Mouse (Mus musculus) embryonic facial prominence, embryonic 10.5 days (tissue): ENCODE measurements around the gene Slc11a2. TPM values are rescaled to one million over a fixed set of nuclear protein-coding genes. Genes with fewer than 3 reads are reported as not detected.
"Not testable (repeated sequence)": the region's sequence is repeated elsewhere in the genome, so short reads cannot be mapped to it uniquely, and the experiment has no call there.

Source experiments
- DNase-seq: peaks from one replicate; pipeline ENCODE4 v3.0.0-alpha.2; 2017; ENCODE audit warnings: low spot score
- H3K27ac ChIP-seq: fragments of 300-500 bp; sonication (generic); replicated peaks from 2 replicates; pipeline ENCODE4 v1.5.1; 2016; ENCODE audit warnings: mild to moderate bottlenecking
- H3K27me3 ChIP-seq: fragments of 300-500 bp; sonication (generic); replicated peaks from 2 replicates; pipeline ENCODE4 v1.6.1; 2016; ENCODE audit warnings: low read depth, mild to moderate bottlenecking; ENCODE audit not compliant: poor library complexity, severe bottlenecking
- H3K36me3 ChIP-seq: fragments of 300-500 bp; sonication (generic); replicated peaks from 2 replicates; pipeline ENCODE4 v1.6.1; 2016; ENCODE audit warnings: mild to moderate bottlenecking, moderate library complexity
- H3K4me1 ChIP-seq: fragments of 300-500 bp; sonication (generic); 2 replicates; pipeline ENCODE4 v1.6.1; 2016
- H3K4me3 ChIP-seq: fragments of 300-500 bp; sonication (generic); 2 replicates; pipeline ENCODE4 v1.5.1; 2016; ENCODE audit warnings: mild to moderate bottlenecking, moderate library complexity
- H3K9me3 ChIP-seq: fragments of 300-500 bp; sonication (generic); 2 replicates; pipeline ENCODE4 v1.6.1; 2016; ENCODE audit warnings: mild to moderate bottlenecking
- WGBS: fragments of 180-500 bp; shearing (Covaris S2); methylation state at CpG from one replicate; pipeline ENCODE4 v1.1.7; 2016; 5-methylcytosine and 5-hydroxymethylcytosine counted together
- polyA plus RNA-seq: library from polyadenylated mRNA; unstranded; fragments of >200 nt; fragmentation: Nextera tagmentation; extraction: Ambion mirVana; gene quantifications from 2 replicates; pipeline ENCODE4 v1.2.1, GENCODE M21; 2016

Slc11a2 gene
- polyA plus RNA-seq, 1 experiment from 2014 or later, result 25.0 TPM

DNA sequence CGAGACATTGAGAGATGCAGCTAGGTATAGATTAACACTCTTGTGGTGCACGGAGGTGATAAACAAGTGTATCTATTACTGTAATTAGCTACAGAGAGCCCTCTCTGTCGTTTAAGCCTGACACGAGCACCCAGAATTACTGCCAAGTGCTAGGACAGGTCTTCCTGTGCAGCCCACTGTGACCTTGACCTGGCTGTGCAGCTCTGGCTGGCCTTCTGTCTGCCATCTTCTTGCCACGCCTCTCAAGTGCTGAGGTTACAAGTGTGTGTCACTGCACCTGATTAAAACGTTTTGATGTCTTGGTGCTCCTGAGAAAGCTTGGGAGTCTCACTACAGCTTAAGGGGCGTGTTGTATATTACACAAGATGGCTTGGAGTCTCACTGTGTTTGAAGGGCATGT lies 33.8 kb downstream of the Slc11a2 start:
- H3K4me3 ChIP-seq, result no peak overlapping the region
- H3K36me3 ChIP-seq, result peaks cover 38% of the 10 kb centered on the region
- H3K4me1 ChIP-seq, result peaks cover 13% of the 10 kb centered on the region
- H3K27ac ChIP-seq, result no peak overlapping the region
- no peaks in the 10 kb centered on the region for H3K9me3 ChIP-seq
- no peaks in the 10 kb centered on the region for H3K27me3 ChIP-seq
- 81% methylated on average over 7 of the region's 7 CpGs for WGBS
- no peak for DNase-seq

GRCm38 (mm10) chr15:100388886-100389285 lies 36.0 kb downstream of the Slc11a2 start:
- H3K9me3 ChIP-seq, result no peaks in the 10 kb centered on the region
- 66% methylated on average over 9 of the region's 9 CpGs for WGBS
- peaks cover 13% of the 10 kb centered on the region for H3K4me1 ChIP-seq
- peak overlapping the region; percentile 44; the same call in 1 of the 2 replicates for H3K27ac ChIP-seq
- no peaks in the 10 kb centered on the region for H3K27me3 ChIP-seq
- H3K4me3 ChIP-seq, result no peak overlapping the region
- peaks cover 16% of the 10 kb centered on the region for H3K36me3 ChIP-seq
- no peak for DNase-seq

- H3K36me3 ChIP-seq, result peaks cover 11% of the 10 kb centered on the region
- no peak overlapping the region; the same call in 1 of the 2 replicates for H3K27ac ChIP-seq
- H3K4me3 ChIP-seq, result no peak overlapping the region
- no peaks in the 10 kb centered on the region for H3K27me3 ChIP-seq
- no peak for DNase-seq
- H3K4me1 ChIP-seq, result peaks cover 13% of the 10 kb centered on the region
- 90% methylated on average over 16 of the region's 16 CpGs for WGBS
- H3K9me3 ChIP-seq, result no peaks in the 10 kb centered on the region
These were observed 36.5 kb downstream of the Slc11a2 start for GRCm38 (mm10) chr15:100388224-100388835.

DNA sequence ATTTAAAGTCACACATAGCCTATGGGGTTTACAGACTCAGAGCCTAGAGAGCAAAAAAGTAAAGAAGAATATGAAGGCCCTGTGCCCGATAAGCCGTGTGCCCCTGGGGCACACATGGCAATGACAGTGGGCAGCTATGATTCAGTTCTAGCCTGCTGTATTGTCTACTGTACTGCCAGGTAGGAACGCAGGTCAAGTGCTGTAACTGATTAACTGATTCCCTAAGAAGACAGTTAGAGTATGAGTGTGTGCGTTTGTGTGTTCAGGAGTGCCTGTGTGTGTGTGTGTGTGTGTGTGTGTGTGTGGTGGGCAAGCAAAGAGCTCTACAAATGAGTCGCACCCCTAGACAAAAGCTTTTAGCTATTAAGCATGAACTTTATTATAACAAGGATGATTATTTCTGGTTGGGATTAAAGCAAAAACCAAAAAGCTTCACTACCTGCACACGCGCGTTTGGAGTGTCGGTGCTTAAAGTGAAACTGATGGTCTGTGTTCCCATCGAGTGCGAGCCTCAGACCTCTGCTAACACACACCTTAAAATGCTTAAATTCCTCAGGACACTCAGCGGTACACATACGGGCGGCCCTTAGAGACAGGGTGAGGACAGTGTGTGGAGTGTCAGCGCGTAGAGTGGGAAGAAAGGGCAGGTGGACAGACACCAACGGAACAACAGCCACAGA lies 37.2 kb downstream of the Slc11a2 start:
- Histone ChIP-seq H3K27me3 (no peaks in the 10 kb centered on the region), H3K36me3 (peaks cover 4% of the 10 kb centered on the region), H3K9me3 (no peaks in the 10 kb centered on the region), H3K4me1 (peaks cover 13% of the 10 kb centered on the region), H3K27ac (no peak overlapping the region), H3K4me3 (no peak overlapping the region)
- 95% methylated on average over 17 of the region's 17 CpGs for WGBS
- no peak for DNase-seq

DNA sequence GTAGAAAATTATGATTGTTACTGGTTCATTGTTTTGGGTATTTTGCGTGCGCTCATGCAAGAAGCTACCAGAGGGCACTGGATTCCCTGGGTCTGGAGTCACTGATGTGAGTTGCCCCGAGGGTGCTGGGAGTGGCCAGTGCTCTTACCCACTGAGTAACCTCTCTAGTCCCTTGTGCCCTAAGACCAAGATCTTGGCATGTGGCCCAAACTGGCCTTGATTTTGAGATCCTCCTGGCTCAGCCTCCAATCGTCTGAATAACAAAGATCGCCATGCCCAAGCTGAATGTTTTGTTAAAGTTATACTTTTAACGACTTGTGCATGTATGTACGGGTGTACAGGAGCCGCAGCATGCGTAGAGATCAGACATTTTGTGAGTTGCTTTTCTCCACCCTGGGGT lies 39.2 kb downstream of the Slc11a2 start:
- no peak overlapping the region for H3K4me3 ChIP-seq
- 92% methylated on average over 9 of the region's 9 CpGs for WGBS
- H3K4me1 ChIP-seq, result peaks cover 13% of the 10 kb centered on the region
- H3K36me3 ChIP-seq, result no peaks in the 10 kb centered on the region
- H3K9me3 ChIP-seq, result no peaks in the 10 kb centered on the region
- no peak for DNase-seq
- no peak overlapping the region for H3K27ac ChIP-seq
- H3K27me3 ChIP-seq, result no peaks in the 10 kb centered on the region

- H3K4me3 ChIP-seq, result no peak overlapping the region
- no peaks in the 10 kb centered on the region for H3K4me1 ChIP-seq
- H3K9me3 ChIP-seq, result no peaks in the 10 kb centered on the region
- WGBS, result 75% methylated on average over 2 of the region's 2 CpGs
- no peaks in the 10 kb centered on the region for H3K36me3 ChIP-seq
- DNase-seq, result no peak
- H3K27me3 ChIP-seq, result no peaks in the 10 kb centered on the region
- no peak overlapping the region for H3K27ac ChIP-seq
These were observed 44.8 kb downstream of the Slc11a2 start for GRCm38 (mm10) chr15:100380104-100380503.

GRCm38 (mm10) chr15:100379658-100380057 lies 45.2 kb downstream of the Slc11a2 start:
- WGBS, result 89% methylated on average over 8 of the region's 8 CpGs
- H3K4me3 ChIP-seq, result no peak overlapping the region
- H3K27ac ChIP-seq, result no peak overlapping the region
- no peak for DNase-seq
- no peaks in the 10 kb centered on the region for H3K4me1 ChIP-seq
- no peaks in the 10 kb centered on the region for H3K27me3 ChIP-seq
- H3K9me3 ChIP-seq, result no peaks in the 10 kb centered on the region
- no peaks in the 10 kb centered on the region for H3K36me3 ChIP-seq

DNA sequence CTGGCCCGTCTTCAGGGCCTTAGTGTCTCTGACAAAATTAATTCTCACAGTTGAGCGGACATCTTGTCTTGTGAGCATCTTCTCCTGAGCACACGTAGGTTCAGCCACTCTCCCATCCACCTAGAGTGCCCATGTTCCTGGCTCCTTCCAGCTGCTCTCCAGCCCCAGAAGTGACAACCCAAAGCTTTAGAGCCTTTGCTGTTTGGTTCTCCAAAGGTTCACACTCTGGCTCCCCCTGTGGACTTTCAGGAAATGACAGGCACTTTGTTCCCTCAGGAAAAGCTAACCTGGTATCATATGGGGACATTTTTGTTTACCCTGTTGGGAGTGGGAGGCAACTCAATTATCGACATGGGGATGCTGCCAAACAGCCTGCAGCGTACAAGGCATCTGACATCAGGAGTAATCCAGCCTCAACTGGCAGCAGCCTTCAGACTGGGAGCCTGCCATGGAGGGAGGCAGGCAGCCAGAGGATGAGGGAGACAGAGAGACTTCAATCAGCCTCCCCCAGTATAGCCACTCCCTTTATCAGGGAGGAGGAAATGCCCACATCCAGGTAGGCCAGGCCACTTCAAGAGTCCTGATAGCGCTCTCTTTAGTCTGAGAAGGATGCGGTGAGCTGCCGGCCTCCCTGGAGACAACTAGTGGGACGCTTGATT lies 46.9 kb downstream of the Slc11a2 start:
- H3K36me3 ChIP-seq, DNase-seq, H3K27me3 ChIP-seq, H3K4me1 ChIP-seq, H3K27ac ChIP-seq, H3K4me3 ChIP-seq, H3K9me3 ChIP-seq: not testable (repeated sequence)
- WGBS, result 39% methylated on average over 4 of the region's 9 CpGs

- peaks cover 7% of the 10 kb centered on the region; the same call in 1 of the 2 replicates for H3K4me1 ChIP-seq
- no peaks in the 10 kb centered on the region for H3K36me3 ChIP-seq
- H3K9me3 ChIP-seq, result no peaks in the 10 kb centered on the region
- no peak overlapping the region for H3K27ac ChIP-seq
- H3K4me3 ChIP-seq, result no peak overlapping the region
- peak; percentile 63 for DNase-seq
- no peaks in the 10 kb centered on the region for H3K27me3 ChIP-seq
- WGBS, result 36% methylated on average over 5 of the region's 5 CpGs
These were observed 49.8 kb downstream of the Slc11a2 start for GRCm38 (mm10) chr15:100375066-100375465.

DNA sequence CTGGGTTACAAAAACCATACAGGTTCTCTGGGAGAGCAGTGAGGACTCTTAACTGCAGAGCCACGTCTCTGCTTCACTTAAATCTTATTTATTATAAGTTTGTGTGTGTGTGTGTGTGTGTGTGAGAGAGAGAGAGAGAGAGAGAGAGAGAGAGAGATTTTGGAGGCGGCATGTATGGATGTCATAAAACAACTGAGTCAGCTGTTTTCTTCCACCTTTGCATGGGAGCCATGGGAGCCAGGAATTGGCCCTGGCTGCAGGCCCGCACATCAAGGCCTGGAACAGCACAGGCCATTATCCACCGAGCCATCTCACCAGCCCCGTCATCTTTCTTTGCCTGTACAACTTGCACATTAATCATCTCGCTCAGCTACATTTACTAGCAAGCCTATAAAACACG lies 57.8 kb downstream of the Slc11a2 start:
- H3K27me3 ChIP-seq, result no peaks in the 10 kb centered on the region
- no peak for DNase-seq
- peaks cover 15% of the 10 kb centered on the region for H3K4me1 ChIP-seq
- no peak overlapping the region for H3K27ac ChIP-seq
- H3K9me3 ChIP-seq, result no peaks in the 10 kb centered on the region; the same call in none of the 2 replicates
- 92% methylated on average over 7 of the region's 7 CpGs for WGBS
- H3K4me3 ChIP-seq, result no peak overlapping the region
- no peaks in the 10 kb centered on the region for H3K36me3 ChIP-seq

GRCm38 (mm10) chr15:100365967-100366366 lies 58.9 kb downstream of the Slc11a2 start:
- not testable (repeated sequence) for H3K36me3 ChIP-seq, H3K27ac ChIP-seq, H3K9me3 ChIP-seq, DNase-seq, H3K4me3 ChIP-seq, H3K27me3 ChIP-seq
- peaks cover 15% of the 10 kb centered on the region for H3K4me1 ChIP-seq
- WGBS, result 58% methylated on average over 9 of the region's 9 CpGs

DNA sequence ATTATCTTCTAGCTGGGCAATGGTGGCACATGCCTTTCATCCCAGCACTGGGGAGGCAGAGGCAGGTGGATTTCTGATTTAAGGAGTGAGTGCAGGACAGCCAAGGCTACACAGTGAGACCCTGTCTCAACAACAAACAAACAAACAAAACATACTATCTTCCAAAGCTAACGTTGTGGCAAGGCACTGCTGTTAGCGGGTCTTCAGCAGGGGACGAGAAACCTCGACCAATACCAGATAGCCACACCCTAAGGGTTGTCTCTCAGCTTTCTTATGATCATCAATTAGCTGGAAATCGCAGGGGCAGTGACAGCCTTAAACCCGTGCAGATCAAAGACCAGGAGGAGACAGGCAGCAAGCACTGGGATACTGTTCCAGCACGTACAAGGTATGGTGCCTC lies 60.6 kb downstream of the Slc11a2 start, which contains the start of gene Higd1c:
Gene Higd1c (plus strand): TSS at position 301 of the 400 bp plus-strand sequence.
- no peaks in the 10 kb centered on the region for H3K36me3 ChIP-seq
- no peak for DNase-seq
- H3K27me3 ChIP-seq, result no peaks in the 10 kb centered on the region
- no peak within 1 kb of the TSS for H3K4me3 ChIP-seq
- no peaks in the 10 kb centered on the region; the same call in none of the 2 replicates for H3K9me3 ChIP-seq
- peaks cover 12% of the 10 kb centered on the region for H3K4me1 ChIP-seq
- 78% methylated on average over 7 of the region's 7 CpGs for WGBS
- no peak within 1 kb of the TSS for H3K27ac ChIP-seq

GRCm38 (mm10) chr15:100355876-100356275 lies 69.0 kb downstream of the Slc11a2 start:
- 91% methylated on average over 5 of the region's 5 CpGs for WGBS
- no peak overlapping the region for H3K27ac ChIP-seq

More at GRCm38 (mm10) chr15:100355876-100356275, 69.0 kb downstream of the Slc11a2 start:
- Histone ChIP-seq H3K4me3 (no peak overlapping the region), H3K27me3 (no peaks in the 10 kb centered on the region), H3K36me3 (no peaks in the 10 kb centered on the region), H3K4me1 (peaks cover 9% of the 10 kb centered on the region), H3K9me3 (no peaks in the 10 kb centered on the region)
- DNase-seq, result no peak
